Mouse (Mus musculus): Measurements from ENCODE around the gene Fuk.

DNA sequence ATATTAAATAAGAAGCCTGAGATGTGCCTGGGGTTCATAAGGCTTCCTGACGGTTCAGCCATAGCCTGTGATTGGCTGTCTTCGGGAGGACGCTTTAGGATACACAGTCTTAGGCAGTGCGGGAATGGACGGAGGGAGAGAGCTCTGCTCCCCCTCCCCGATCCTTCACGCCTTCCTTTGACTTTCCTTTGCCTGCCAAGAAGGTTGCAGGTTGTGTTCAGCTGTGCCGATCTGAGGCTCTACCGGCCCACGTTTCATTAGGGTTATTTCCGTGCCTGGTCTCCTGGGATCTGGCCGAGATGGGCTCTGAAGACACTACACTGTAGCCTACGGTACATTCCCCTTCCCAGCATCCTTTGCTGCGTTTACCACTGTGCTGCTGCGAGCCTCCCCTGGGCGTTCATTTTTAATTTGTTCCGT lies 47.8 kb upstream of the Fuk start:
- TF ChIP-seq GATA1 (IDR thresholded peaks at IDR 0.05; ENCODE audit: borderline replicate concordance, low read length) (no peak), FLI1 (IDR thresholded peaks at IDR 0.05; ENCODE audit: low read length) (no peak)
